Mouse (Mus musculus): ENCODE results near the gene Oosp2. TPM values are rescaled to one million over a fixed set of nuclear protein-coding genes. Genes with fewer than 3 reads are reported as not detected.

Gene Oosp2
- polyA plus RNA-seq, 2 experiments, result 0.17 to 0.77 TPM

GRCm38 (mm10) chr19:11661562-11661961, 1.2 kb upstream of the Oosp2 start:
- DNase-seq (ENCODE audit: low read depth in 3 of 3, low spot score in 3 of 3) (peak in 2 of 3 experiments; percentile 5 to 6), ATAC-seq (ENCODE audit: insufficient read depth) (peak; percentile 62; the same call in 1 of the 2 replicates)
- no peak for TF ChIP-seq CTCF (IDR thresholded peaks at IDR 0.05; ENCODE audit: low read depth)
- TF ChIP-seq EP300 (IDR thresholded peaks at IDR 0.05; ENCODE audit: low read depth), result peak; percentile 42; the same call in 1 of the 2 replicates
- Histone ChIP-seq H3K9ac (replicated peaks) (no peak overlapping the region), H3K27ac (no peak overlapping the region), H3K9me3 (ENCODE audit: control insufficient read depth, low read length) (no peaks in the 10 kb centered on the region), H3K4me1 (replicated peaks; ENCODE audit: control insufficient read depth in 2 of 2, insufficient read depth in 2 of 2, low read length in 1 of 2) (peaks cover 0 to 3% of the 10 kb centered on the region in 2 experiments; a peak in 2 of 4 replicates), H3K36me3 (replicated peaks; ENCODE audit: control insufficient read depth, insufficient read depth, low read depth) (no peaks in the 10 kb centered on the region), H3K4me2 (ENCODE audit: low read depth) (0 out of 2 replicates have a peak overlapping the region, but pooled peaks have one; percentile 28), H3K27me3 (ENCODE audit: control insufficient read depth, insufficient read depth, low read length) (no peaks in the 10 kb centered on the region), H3K4me3 (ENCODE audit: insufficient read depth in 1 of 2, low read depth in 2 of 2, low read length in 2 of 2) (no peak overlapping the region)

GRCm38 (mm10) chr19:11659142-11659541, 1.2 kb downstream of the Oosp2 start:
- WGBS (ENCODE audit: insufficient replicate concordance), result 45% methylated on average over 2 of the region's 2 CpGs
- TF ChIP-seq EP300 (IDR thresholded peaks at IDR 0.05; ENCODE audit: low read depth) (no peak), CTCF (IDR thresholded peaks at IDR 0.05; ENCODE audit: low read depth) (no peak)
- H3K36me3 ChIP-seq (replicated peaks; ENCODE audit: control insufficient read depth, insufficient read depth, low read depth), result no peaks in the 10 kb centered on the region
- no peaks in the 10 kb centered on the region for H3K27me3 ChIP-seq (ENCODE audit: control insufficient read depth, insufficient read depth, low read length)
- no peak overlapping the region for H3K9ac ChIP-seq (replicated peaks)
- DNase-seq (ENCODE audit: low read depth in 3 of 3, low spot score in 3 of 3) (no peak), ATAC-seq (ENCODE audit: insufficient read depth) (no peak)
- no peak overlapping the region for H3K4me3 ChIP-seq (ENCODE audit: insufficient read depth in 1 of 2, low read depth in 2 of 2, low read length in 2 of 2)
- peaks cover 0 to 3% of the 10 kb centered on the region in 2 experiments; a peak in 2 of 4 replicates for H3K4me1 ChIP-seq (replicated peaks; ENCODE audit: control insufficient read depth in 2 of 2, insufficient read depth in 2 of 2, low read length in 1 of 2)
- no peak overlapping the region for H3K27ac ChIP-seq
- no peak overlapping the region for H3K4me2 ChIP-seq (ENCODE audit: low read depth)
- H3K9me3 ChIP-seq (ENCODE audit: control insufficient read depth, low read length), result no peaks in the 10 kb centered on the region

- Histone ChIP-seq H3K4me3 (ENCODE audit: insufficient read depth in 1 of 2, low read depth in 2 of 2, low read length in 2 of 2) (no peak overlapping the region), H3K9me3 (ENCODE audit: control insufficient read depth, low read length) (no peaks in the 10 kb centered on the region), H3K4me2 (ENCODE audit: low read depth) (no peak overlapping the region), H3K9ac (replicated peaks) (no peak overlapping the region), H3K27ac (no peak overlapping the region), H3K4me1 (replicated peaks; ENCODE audit: control insufficient read depth in 2 of 2, insufficient read depth in 2 of 2, low read length in 1 of 2) (no peaks in the 10 kb centered on the region), H3K36me3 (replicated peaks; ENCODE audit: control insufficient read depth, insufficient read depth, low read depth) (no peaks in the 10 kb centered on the region), H3K27me3 (ENCODE audit: control insufficient read depth, insufficient read depth, low read length) (no peaks in the 10 kb centered on the region)
- DNase-seq (ENCODE audit: low read depth in 3 of 3, low spot score in 3 of 3) (no peak), ATAC-seq (ENCODE audit: insufficient read depth) (no peak)
- TF ChIP-seq EP300 (IDR thresholded peaks at IDR 0.05; ENCODE audit: low read depth), result no peak
- TF ChIP-seq CTCF (IDR thresholded peaks at IDR 0.05; ENCODE audit: low read depth), result no peak
- 59% methylated on average over 4 of the region's 4 CpGs for WGBS (ENCODE audit: insufficient replicate concordance)
These were observed 10.8 kb downstream of the Oosp2 start for GRCm38 (mm10) chr19:11649564-11649963.

GRCm38 (mm10) chr19:11646166-11646565, 14.2 kb downstream of the Oosp2 start:
- H3K27ac ChIP-seq, result no peak overlapping the region
- 53% methylated on average over 3 of the region's 3 CpGs for WGBS (ENCODE audit: insufficient replicate concordance)
- H3K36me3 ChIP-seq (replicated peaks; ENCODE audit: control insufficient read depth, insufficient read depth, low read depth), result no peaks in the 10 kb centered on the region
- no peaks in the 10 kb centered on the region for H3K9me3 ChIP-seq (ENCODE audit: control insufficient read depth, low read length)
- no peak overlapping the region for H3K4me2 ChIP-seq (ENCODE audit: low read depth)
- no peak overlapping the region for H3K9ac ChIP-seq (replicated peaks)
- TF ChIP-seq CTCF (IDR thresholded peaks at IDR 0.05; ENCODE audit: low read depth) (no peak), EP300 (IDR thresholded peaks at IDR 0.05; ENCODE audit: low read depth) (no peak)
- H3K27me3 ChIP-seq (ENCODE audit: control insufficient read depth, insufficient read depth, low read length), result no peaks in the 10 kb centered on the region
- H3K4me3 ChIP-seq (ENCODE audit: insufficient read depth in 1 of 2, low read depth in 2 of 2, low read length in 2 of 2), result no peak overlapping the region
- H3K4me1 ChIP-seq (replicated peaks; ENCODE audit: control insufficient read depth in 2 of 2, insufficient read depth in 2 of 2, low read length in 1 of 2), result no peaks in the 10 kb centered on the region
- no peak for ATAC-seq (ENCODE audit: insufficient read depth)
- DNase-seq (ENCODE audit: low read depth in 3 of 3, low spot score in 3 of 3), result no peak

GRCm38 (mm10) chr19:11640732-11641131, 19.6 kb downstream of the Oosp2 start, which contains the start of gene Ms4a3:
TSS of gene Ms4a3 (minus strand) at chr19:11640851.
- H3K9ac ChIP-seq (replicated peaks), result no peak within 1 kb of the TSS
- no peaks in the 10 kb centered on the region for H3K4me1 ChIP-seq (replicated peaks; ENCODE audit: control insufficient read depth in 2 of 2, insufficient read depth in 2 of 2, low read length in 1 of 2)
- H3K4me3 ChIP-seq (ENCODE audit: insufficient read depth in 1 of 2, low read depth in 2 of 2, low read length in 2 of 2), result no peak within 1 kb of the TSS
- TF ChIP-seq CTCF (IDR thresholded peaks at IDR 0.05; ENCODE audit: low read depth), result no peak
- no peak for TF ChIP-seq EP300 (IDR thresholded peaks at IDR 0.05; ENCODE audit: low read depth)
- H3K9me3 ChIP-seq (ENCODE audit: control insufficient read depth, low read length), result no peaks in the 10 kb centered on the region
- ATAC-seq (ENCODE audit: insufficient read depth) (no peak), DNase-seq (ENCODE audit: low read depth in 3 of 3, low spot score in 3 of 3) (no peak)
- WGBS (ENCODE audit: insufficient replicate concordance), result 7% methylated on average over 1 of the region's 1 CpGs
- no peak within 1 kb of the TSS for H3K4me2 ChIP-seq (ENCODE audit: low read depth)
- no peaks in the 10 kb centered on the region for H3K27me3 ChIP-seq (ENCODE audit: control insufficient read depth, insufficient read depth, low read length)
- H3K36me3 ChIP-seq (replicated peaks; ENCODE audit: control insufficient read depth, insufficient read depth, low read depth), result no peaks in the 10 kb centered on the region
- H3K27ac ChIP-seq, result no peak within 1 kb of the TSS

All from liver, embryonic 14.5 days (tissue).